Mouse (Mus musculus): Measurements from ENCODE around the gene Xkrx. TPM values are rescaled to one million over a fixed set of nuclear protein-coding genes. Genes with fewer than 3 reads are reported as not detected.

The Xkrx gene
- polyA plus RNA-seq, 1 experiment from 2014 or later: 0.48 TPM

DNA sequence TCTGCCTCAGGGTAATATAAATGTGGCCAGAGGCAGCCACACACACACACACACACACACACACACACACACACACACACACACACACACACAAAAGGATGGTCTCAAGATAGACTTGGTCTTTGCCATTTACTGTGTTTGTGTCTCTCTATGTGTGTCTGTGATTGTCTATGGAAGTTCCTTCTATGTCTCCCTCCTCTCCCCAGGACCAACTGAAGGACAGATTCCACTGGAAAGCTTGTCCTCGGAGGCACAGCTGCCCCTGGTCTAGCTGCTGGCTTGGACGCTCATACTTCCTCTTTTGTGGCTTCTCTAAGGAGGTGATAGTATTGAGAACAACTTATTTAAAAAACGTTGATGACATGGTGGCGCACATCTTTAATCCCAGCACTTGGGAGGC, 1.6 kb upstream of the Xkrx start:
- Histone ChIP-seq H3K9me3 (ENCODE audit: low read length) (no peaks in the 10 kb centered on the region), H3K27me3 (replicated peaks; ENCODE audit: insufficient read depth, low read length) (no peaks in the 10 kb centered on the region), H3K4me2 (replicated peaks; ENCODE audit: low read depth, low read length) (no peak overlapping the region; the same call in 1 of the 2 replicates), H3K36me3 (ENCODE audit: insufficient read depth, low read length) (no peaks in the 10 kb centered on the region), H3K27ac (ENCODE audit: low read length) (no peak overlapping the region), H3K4me1 (ENCODE audit: insufficient read depth, low read depth, low read length) (no peaks in the 10 kb centered on the region), H3K4me3 (ENCODE audit: low read depth, low read length) (no peak overlapping the region), H3K9ac (replicated peaks; ENCODE audit: low read depth) (no peak overlapping the region)
- 41% methylated on average over 4 of the region's 4 CpGs for WGBS
- TF ChIP-seq CTCF (IDR thresholded peaks at IDR 0.05): no peak
- no peak for TF ChIP-seq EP300 (IDR thresholded peaks at IDR 0.05)
- ATAC-seq: no peak
- no peak for DNase-seq (ENCODE audit: low spot score)

DNA sequence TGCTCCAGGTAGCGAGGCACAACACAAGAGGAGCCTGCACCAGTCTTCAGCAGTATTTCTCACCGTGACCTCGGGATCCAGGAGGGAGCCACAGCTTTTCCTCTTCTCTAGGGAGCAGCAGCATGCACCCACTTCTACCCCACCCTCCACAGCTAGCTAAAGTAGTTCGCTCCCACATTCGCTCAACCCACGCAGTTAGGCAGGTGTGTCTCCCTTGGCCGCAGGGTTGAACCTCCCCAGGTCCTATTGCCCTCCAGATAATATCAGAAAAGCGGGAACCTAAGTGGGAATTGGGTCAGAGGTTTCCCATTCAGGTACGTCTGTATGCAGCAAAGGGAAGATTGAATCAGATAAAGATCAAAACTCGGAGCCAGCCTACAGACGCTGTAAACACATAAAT, 950 bp upstream of the Xkrx start:
- Histone ChIP-seq H3K4me2 (replicated peaks; ENCODE audit: low read depth, low read length) (peak overlapping the region; percentile 42), H3K36me3 (ENCODE audit: insufficient read depth, low read length) (no peaks in the 10 kb centered on the region), H3K4me1 (ENCODE audit: insufficient read depth, low read depth, low read length) (no peaks in the 10 kb centered on the region), H3K9ac (replicated peaks; ENCODE audit: low read depth) (no peak overlapping the region), H3K27me3 (replicated peaks; ENCODE audit: insufficient read depth, low read length) (no peaks in the 10 kb centered on the region), H3K9me3 (ENCODE audit: low read length) (no peaks in the 10 kb centered on the region), H3K27ac (ENCODE audit: low read length) (no peak overlapping the region), H3K4me3 (ENCODE audit: low read depth, low read length) (peak overlapping the region; percentile 15)
- DNase-seq (ENCODE audit: low spot score): no peak
- TF ChIP-seq CTCF (IDR thresholded peaks at IDR 0.05): no peak
- no peak for TF ChIP-seq EP300 (IDR thresholded peaks at IDR 0.05)
- WGBS: 23% methylated on average over 11 of the region's 11 CpGs
- no peak for ATAC-seq

DNA sequence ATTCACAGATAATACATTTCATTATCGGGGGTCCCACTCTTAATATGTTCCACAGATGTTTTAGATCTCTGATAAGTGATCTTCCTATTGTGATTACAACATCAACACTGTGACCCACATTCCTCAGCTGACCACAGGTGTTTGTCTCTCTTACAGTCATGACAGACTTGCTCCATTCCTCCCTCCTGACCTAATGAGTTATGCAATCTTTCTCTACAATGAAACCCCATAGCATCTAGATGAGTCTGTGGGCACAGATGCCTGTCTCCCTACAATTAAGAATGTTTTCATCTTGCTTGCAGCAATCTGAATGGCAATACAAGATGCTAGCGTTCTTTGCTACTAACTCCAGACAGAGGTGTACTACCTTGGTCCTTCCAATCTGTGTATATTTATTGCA, 1.4 kb downstream of the Xkrx start:
- WGBS: 76% methylated on average over 2 of the region's 2 CpGs
- ATAC-seq: no peak

DNA sequence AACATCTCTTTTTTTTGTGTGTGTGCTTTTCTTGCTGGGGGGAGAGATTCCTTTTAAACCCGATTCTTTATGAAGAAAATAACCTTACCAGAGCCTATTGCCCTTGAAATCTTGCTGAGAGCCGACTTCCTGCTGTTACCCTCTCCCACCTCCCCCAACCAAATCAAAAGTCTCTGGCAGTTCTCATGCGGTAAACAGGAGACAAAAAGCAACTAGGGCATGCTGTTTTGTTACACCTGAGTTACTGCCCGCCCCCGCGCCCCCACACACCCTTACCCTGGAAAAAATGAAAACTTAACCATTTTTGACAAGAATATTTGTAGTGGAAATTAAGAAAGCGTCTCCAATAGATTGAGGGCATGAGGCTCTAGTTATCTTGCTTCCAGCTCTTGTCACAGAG, 3.7 kb downstream of the Xkrx start:
- H3K4me3 ChIP-seq (ENCODE audit: low read depth, low read length): no peak overlapping the region
- H3K27ac ChIP-seq (ENCODE audit: low read length): no peak overlapping the region
- H3K36me3 ChIP-seq (ENCODE audit: insufficient read depth, low read length): no peaks in the 10 kb centered on the region
- H3K4me1 ChIP-seq (ENCODE audit: insufficient read depth, low read depth, low read length): no peaks in the 10 kb centered on the region
- no peak overlapping the region for H3K4me2 ChIP-seq (replicated peaks; ENCODE audit: low read depth, low read length)
- DNase-seq (ENCODE audit: low spot score) (no peak), ATAC-seq (no peak)
- H3K9ac ChIP-seq (replicated peaks; ENCODE audit: low read depth): no peak overlapping the region
- no peak for TF ChIP-seq CTCF (IDR thresholded peaks at IDR 0.05)
- no peak for TF ChIP-seq EP300 (IDR thresholded peaks at IDR 0.05)
- H3K9me3 ChIP-seq (ENCODE audit: low read length): no peaks in the 10 kb centered on the region
- no peaks in the 10 kb centered on the region for H3K27me3 ChIP-seq (replicated peaks; ENCODE audit: insufficient read depth, low read length)
- 42% methylated on average over 7 of the region's 7 CpGs for WGBS

More for the DNA sequence above, 1.4 kb downstream of the Xkrx start:
- Histone ChIP-seq H3K9ac (replicated peaks; ENCODE audit: low read depth) (no peak overlapping the region), H3K4me1 (ENCODE audit: insufficient read depth, low read depth, low read length) (no peaks in the 10 kb centered on the region), H3K36me3 (ENCODE audit: insufficient read depth, low read length) (no peaks in the 10 kb centered on the region), H3K27ac (ENCODE audit: low read length) (no peak overlapping the region), H3K9me3 (ENCODE audit: low read length) (no peaks in the 10 kb centered on the region), H3K27me3 (replicated peaks; ENCODE audit: insufficient read depth, low read length) (no peaks in the 10 kb centered on the region), H3K4me2 (replicated peaks; ENCODE audit: low read depth, low read length) (no peak overlapping the region), H3K4me3 (ENCODE audit: low read depth, low read length) (no peak overlapping the region)
- no peak for TF ChIP-seq EP300 (IDR thresholded peaks at IDR 0.05)
- no peak for TF ChIP-seq CTCF (IDR thresholded peaks at IDR 0.05)
- DNase-seq (ENCODE audit: low spot score): no peak

DNA sequence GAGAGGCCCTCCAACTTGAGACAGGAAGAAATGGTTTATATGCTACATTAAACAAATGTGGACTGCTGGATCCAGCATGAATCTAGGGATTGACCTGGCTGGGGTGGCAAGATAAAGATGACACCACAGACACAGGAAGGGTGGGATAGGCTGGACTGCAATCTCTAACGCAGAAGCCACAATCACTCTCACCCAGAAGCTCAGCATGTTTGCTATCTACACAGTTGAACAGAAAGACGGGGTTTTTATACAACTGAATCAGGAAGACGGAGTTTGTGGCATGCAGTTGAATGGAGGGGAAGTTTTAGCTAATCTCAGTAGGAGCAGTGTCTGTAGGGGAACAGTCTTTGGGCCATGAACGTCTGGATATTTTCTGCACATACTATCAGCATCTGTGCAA, 19.9 kb downstream of the Xkrx start:
- 58% methylated on average over 4 of the region's 4 CpGs for WGBS
- H3K4me2 ChIP-seq (replicated peaks; ENCODE audit: low read depth, low read length): no peak overlapping the region
- DNase-seq (ENCODE audit: low spot score): no peak

DNA sequence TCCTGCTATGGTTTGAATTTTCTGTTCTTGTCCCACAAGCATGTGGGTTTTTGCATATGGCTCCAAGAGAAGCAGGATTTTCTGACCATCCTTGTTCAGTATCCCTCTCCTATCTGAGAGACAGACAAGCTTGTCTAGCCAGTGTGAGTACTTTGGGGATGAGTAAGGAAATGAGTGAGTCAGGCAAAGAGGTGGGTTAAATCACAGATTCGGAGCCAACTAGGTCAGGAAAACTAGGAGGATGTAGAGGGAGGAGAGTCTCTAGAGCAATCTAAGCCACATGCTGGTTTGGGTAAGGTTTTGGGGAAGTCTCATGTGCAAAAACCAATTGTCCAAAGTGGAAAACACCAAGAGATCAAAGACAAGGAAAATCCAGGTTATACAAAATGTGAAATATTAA, 20.3 kb downstream of the Xkrx start:
- H3K27ac ChIP-seq (ENCODE audit: low read length): no peak overlapping the region
- 71% methylated on average over 1 of the region's 1 CpGs for WGBS
- H3K4me1 ChIP-seq (ENCODE audit: insufficient read depth, low read depth, low read length): no peaks in the 10 kb centered on the region
- no peak overlapping the region for H3K4me2 ChIP-seq (replicated peaks; ENCODE audit: low read depth, low read length)
- H3K36me3 ChIP-seq (ENCODE audit: insufficient read depth, low read length): no peaks in the 10 kb centered on the region
- H3K9me3 ChIP-seq (ENCODE audit: low read length): no peaks in the 10 kb centered on the region
- TF ChIP-seq CTCF (IDR thresholded peaks at IDR 0.05) (no peak), EP300 (IDR thresholded peaks at IDR 0.05) (no peak)
- H3K27me3 ChIP-seq (replicated peaks; ENCODE audit: insufficient read depth, low read length): no peaks in the 10 kb centered on the region
- H3K9ac ChIP-seq (replicated peaks; ENCODE audit: low read depth): no peak overlapping the region
- no peak overlapping the region for H3K4me3 ChIP-seq (ENCODE audit: low read depth, low read length)
- ATAC-seq (no peak), DNase-seq (ENCODE audit: low spot score) (no peak)

More for the DNA sequence above, 19.9 kb downstream of the Xkrx start:
- Histone ChIP-seq H3K9me3 (ENCODE audit: low read length) (no peaks in the 10 kb centered on the region), H3K27ac (ENCODE audit: low read length) (no peak overlapping the region), H3K4me1 (ENCODE audit: insufficient read depth, low read depth, low read length) (no peaks in the 10 kb centered on the region), H3K4me3 (ENCODE audit: low read depth, low read length) (no peak overlapping the region), H3K9ac (replicated peaks; ENCODE audit: low read depth) (no peak overlapping the region), H3K27me3 (replicated peaks; ENCODE audit: insufficient read depth, low read length) (no peaks in the 10 kb centered on the region), H3K36me3 (ENCODE audit: insufficient read depth, low read length) (no peaks in the 10 kb centered on the region)
- no peak for ATAC-seq
- TF ChIP-seq CTCF (IDR thresholded peaks at IDR 0.05): no peak
- no peak for TF ChIP-seq EP300 (IDR thresholded peaks at IDR 0.05)

DNA sequence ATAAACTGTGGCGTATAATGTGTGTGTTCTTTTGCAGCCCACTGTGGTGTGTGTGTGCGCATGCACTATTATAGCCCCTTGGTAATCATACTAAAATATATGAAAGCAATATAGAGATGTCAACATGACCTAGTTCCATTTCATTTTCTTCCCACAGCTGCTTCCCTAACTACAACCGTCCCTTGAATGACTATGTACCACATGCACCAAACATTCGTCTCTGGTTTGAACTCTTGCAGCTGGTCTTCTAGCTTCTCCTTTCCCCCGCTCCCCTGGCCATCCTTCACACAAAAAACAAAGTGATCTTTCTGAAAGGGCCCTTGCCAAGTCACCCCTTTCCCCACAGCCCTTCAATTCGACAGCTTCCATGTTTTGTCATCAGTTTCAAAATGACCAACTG, 21.9 kb downstream of the Xkrx start:
- no peak for DNase-seq (ENCODE audit: low spot score)
- ATAC-seq: no peak
- WGBS: 75% methylated on average over 6 of the region's 6 CpGs
- H3K4me2 ChIP-seq (replicated peaks; ENCODE audit: low read depth, low read length): no peak overlapping the region
- H3K4me1 ChIP-seq (ENCODE audit: insufficient read depth, low read depth, low read length): no peaks in the 10 kb centered on the region
- H3K27ac ChIP-seq (ENCODE audit: low read length): no peak overlapping the region
- H3K27me3 ChIP-seq (replicated peaks; ENCODE audit: insufficient read depth, low read length): no peaks in the 10 kb centered on the region
- no peaks in the 10 kb centered on the region for H3K9me3 ChIP-seq (ENCODE audit: low read length)
- H3K36me3 ChIP-seq (ENCODE audit: insufficient read depth, low read length): no peaks in the 10 kb centered on the region
- TF ChIP-seq EP300 (IDR thresholded peaks at IDR 0.05) (no peak), CTCF (IDR thresholded peaks at IDR 0.05) (no peak)
- no peak overlapping the region for H3K4me3 ChIP-seq (ENCODE audit: low read depth, low read length)
- H3K9ac ChIP-seq (replicated peaks; ENCODE audit: low read depth): no peak overlapping the region

Measured in lung, postnatal 0 days (tissue).